Mouse (Mus musculus) cerebellum, adult 2 months (tissue): ENCODE measurements around the gene Actr8.

Experiments
- CTCF ChIP-seq: fragments of 200-500 bp; IDR thresholded peaks from 2 replicates; pipeline ENCODE4 v1.5.1; 2011; ENCODE audit warnings: low read depth, mild to moderate bottlenecking, control low read depth, low read length, moderate library complexity, borderline replicate concordance; ENCODE audit not compliant: insufficient read depth
- POLR2A ChIP-seq: fragments of 200-500 bp; IDR thresholded peaks from 2 replicates; pipeline ENCODE4 v1.6.1; 2011; ENCODE audit warnings: low read length, control low read depth, borderline replicate concordance; ENCODE audit not compliant: insufficient read depth

DNA sequence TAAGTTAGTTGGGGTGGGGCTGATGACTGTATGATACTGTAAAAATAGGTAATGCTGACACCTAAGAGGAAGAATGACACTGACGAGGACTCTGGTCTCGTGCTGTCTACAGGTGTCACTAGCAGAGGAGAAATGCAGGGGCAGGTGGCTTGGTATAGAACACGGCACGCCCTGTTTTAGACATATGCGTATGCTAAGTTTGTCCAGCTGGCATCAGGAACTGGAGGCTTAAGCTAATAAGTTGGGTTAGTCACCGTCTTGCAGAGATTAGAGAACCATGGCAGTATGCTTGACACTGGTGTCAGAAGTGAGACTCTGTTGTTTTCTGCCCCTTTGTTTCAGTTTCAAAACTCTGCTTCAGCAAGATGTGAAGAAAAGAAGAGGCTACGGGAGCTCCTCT lies 6.7 kb upstream of the Actr8 start:
- TF ChIP-seq CTCF (no peak), POLR2A (no peak)
